Mouse (Mus musculus) embryonic facial prominence, embryonic 12.5 days (tissue): ENCODE data around the gene Gm17545. TPM values are rescaled to one million over a fixed set of nuclear protein-coding genes. Genes with fewer than 3 reads are reported as not detected.

Source experiments
- ATAC-seq: fragments of 200-750 bp; cut with Nextera tagmentation; 2 replicates; pipeline ENCODE4 v1.8.0; 2017; ENCODE audit not compliant: insufficient number of reproducible peaks, insufficient read depth, low FRiP score, low TSS enrichment
- H3K27ac ChIP-seq: fragments of 300-500 bp; sonication (generic); 2 replicates; pipeline ENCODE4 v1.5.1; 2016; ENCODE audit warnings: mild to moderate bottlenecking
- H3K27me3 ChIP-seq: fragments of 300-500 bp; sonication (generic); 2 replicates; pipeline ENCODE4 v1.6.1; 2016; ENCODE audit warnings: mild to moderate bottlenecking, moderate library complexity
- H3K36me3 ChIP-seq: fragments of 300-500 bp; sonication (generic); 2 replicates; pipeline ENCODE4 v1.6.1; 2016; ENCODE audit warnings: mild to moderate bottlenecking
- H3K4me1 ChIP-seq: fragments of 300-500 bp; sonication (generic); 2 replicates; pipeline ENCODE4 v1.6.1; 2016
- H3K4me2 ChIP-seq: fragments of 300-500 bp; sonication (generic); replicated peaks from 2 replicates; pipeline ENCODE4 v1.6.1; 2016; ENCODE audit warnings: mild to moderate bottlenecking, moderate library complexity
- H3K4me3 ChIP-seq: fragments of 300-500 bp; sonication (generic); 2 replicates; pipeline ENCODE4 v1.5.1; 2016; ENCODE audit warnings: mild to moderate bottlenecking
- H3K9ac ChIP-seq: fragments of 300-500 bp; sonication (generic); 2 replicates; pipeline ENCODE4 v1.6.1; 2016; ENCODE audit warnings: mild to moderate bottlenecking, moderate library complexity
- H3K9me3 ChIP-seq: fragments of 300-500 bp; sonication (generic); 2 replicates; pipeline ENCODE4 v1.6.1; 2016; ENCODE audit warnings: mild to moderate bottlenecking, moderate library complexity
- WGBS: fragments of 180-500 bp; shearing (Covaris S2); methylation state at CpG from one replicate; pipeline ENCODE4 v1.1.7; 2016; 5-methylcytosine and 5-hydroxymethylcytosine counted together
- polyA plus RNA-seq: library from polyadenylated mRNA; unstranded; fragments of >200 nt; fragmentation: Nextera tagmentation; extraction: Ambion mirVana; gene quantifications from 2 replicates; pipeline ENCODE4 v1.2.1, GENCODE M21; 2016

Gm17545 gene
- polyA plus RNA-seq, 1 experiment from 2014 or later = not detected

DNA sequence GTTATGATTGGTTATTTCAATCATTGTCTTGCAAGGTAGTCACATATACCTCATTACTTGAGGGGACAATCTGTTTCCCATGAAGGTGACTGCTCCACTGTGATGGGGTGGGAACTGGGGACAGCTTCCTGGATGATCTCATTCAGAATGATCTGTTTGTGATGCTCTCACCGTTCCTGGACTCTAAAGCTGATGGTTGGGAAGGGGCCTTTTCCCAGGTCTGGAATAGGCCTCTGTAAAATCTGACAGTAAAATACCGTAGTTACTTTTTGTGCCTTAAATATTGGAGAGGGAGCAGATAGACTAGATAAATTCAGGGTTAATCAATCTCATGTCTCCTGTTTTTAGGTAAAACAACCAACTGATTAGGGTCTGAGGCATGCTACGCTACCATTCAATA, 15.6 kb downstream of the Gm17545 start, which contains the start of gene Rp9:
TSS of gene Rp9 (minus strand) at position 101 of the 400 bp plus-strand sequence.
- Histone ChIP-seq H3K4me3 (peak within 1 kb of the TSS; percentile 78), H3K9me3 (no peaks in the 10 kb centered on the region), H3K27me3 (no peaks in the 10 kb centered on the region), H3K4me2 (peak within 1 kb of the TSS; percentile 76), H3K36me3 (peaks cover 6% of the 10 kb centered on the region), H3K4me1 (no peaks in the 10 kb centered on the region), H3K9ac (0 out of 2 replicates have a peak within 1 kb of the TSS, but pooled peaks have one; percentile 85), H3K27ac (no peak within 1 kb of the TSS)
- WGBS = 90% methylated on average over 3 of the region's 3 CpGs
- no peak for ATAC-seq

DNA sequence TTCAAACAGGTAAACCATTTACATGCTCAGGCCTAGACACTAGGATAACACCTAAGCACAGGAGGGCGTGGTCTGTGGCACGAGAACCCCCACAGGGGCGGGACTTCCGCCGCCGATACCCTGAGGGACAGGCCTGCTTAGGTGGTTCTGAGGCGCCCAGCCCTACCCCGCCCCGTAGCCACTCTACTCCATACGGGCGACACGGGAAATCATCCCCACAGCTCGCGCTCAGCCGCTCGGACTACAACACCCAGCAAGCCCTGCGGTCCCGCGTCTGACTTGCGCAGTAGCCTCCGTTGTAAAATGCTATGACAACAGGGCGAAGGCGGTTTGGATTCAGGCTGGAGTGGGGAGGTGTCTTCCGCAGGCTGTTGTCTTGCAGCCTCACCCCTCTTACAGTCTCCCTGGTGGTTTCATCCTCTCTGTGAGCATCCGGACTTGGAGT, 21.4 kb downstream of the Gm17545 start, which contains the start of gene Bbs9:
TSS of gene Bbs9 (plus strand) at position 292 of the 445 bp plus-strand sequence.
- H3K9me3 ChIP-seq = no peaks in the 10 kb centered on the region
- under 1% methylated on average over 25 of the region's 25 CpGs for WGBS
- no peaks in the 10 kb centered on the region for H3K27me3 ChIP-seq
- peak; percentile 99 for ATAC-seq
- no peaks in the 10 kb centered on the region for H3K4me1 ChIP-seq
- peak within 1 kb of the TSS; percentile 77 for H3K4me2 ChIP-seq
- no peaks in the 10 kb centered on the region for H3K36me3 ChIP-seq
- H3K27ac ChIP-seq = peak within 1 kb of the TSS; percentile 51
- peak within 1 kb of the TSS; percentile 56 for H3K9ac ChIP-seq
- peak within 1 kb of the TSS; percentile 72 for H3K4me3 ChIP-seq

GRCm38 (mm10) chr9:22476265-22476664, 22.2 kb downstream of the Gm17545 start:
- Histone ChIP-seq H3K36me3 (no peaks in the 10 kb centered on the region), H3K4me2 (peak overlapping the region; percentile 77), H3K9me3 (no peaks in the 10 kb centered on the region), H3K4me3 (peak overlapping the region; percentile 72), H3K9ac (peak overlapping the region; percentile 56), H3K27ac (peak overlapping the region; percentile 51; the same call in 1 of the 2 replicates), H3K4me1 (no peaks in the 10 kb centered on the region), H3K27me3 (no peaks in the 10 kb centered on the region)
- WGBS = 7% methylated on average over 10 of the region's 10 CpGs
- ATAC-seq = no peak

- no peaks in the 10 kb centered on the region for H3K36me3 ChIP-seq
- H3K4me1 ChIP-seq = no peaks in the 10 kb centered on the region
- no peak overlapping the region for H3K9ac ChIP-seq
- WGBS = 91% methylated on average over 8 of the region's 8 CpGs
- H3K4me2 ChIP-seq = no peak overlapping the region
- no peak for ATAC-seq
- H3K9me3 ChIP-seq = no peaks in the 10 kb centered on the region
- no peak overlapping the region for H3K27ac ChIP-seq
- H3K4me3 ChIP-seq = no peak overlapping the region
- no peaks in the 10 kb centered on the region for H3K27me3 ChIP-seq
Measured at GRCm38 (mm10) chr9:22478946-22479345, 24.9 kb downstream of the Gm17545 start.

DNA sequence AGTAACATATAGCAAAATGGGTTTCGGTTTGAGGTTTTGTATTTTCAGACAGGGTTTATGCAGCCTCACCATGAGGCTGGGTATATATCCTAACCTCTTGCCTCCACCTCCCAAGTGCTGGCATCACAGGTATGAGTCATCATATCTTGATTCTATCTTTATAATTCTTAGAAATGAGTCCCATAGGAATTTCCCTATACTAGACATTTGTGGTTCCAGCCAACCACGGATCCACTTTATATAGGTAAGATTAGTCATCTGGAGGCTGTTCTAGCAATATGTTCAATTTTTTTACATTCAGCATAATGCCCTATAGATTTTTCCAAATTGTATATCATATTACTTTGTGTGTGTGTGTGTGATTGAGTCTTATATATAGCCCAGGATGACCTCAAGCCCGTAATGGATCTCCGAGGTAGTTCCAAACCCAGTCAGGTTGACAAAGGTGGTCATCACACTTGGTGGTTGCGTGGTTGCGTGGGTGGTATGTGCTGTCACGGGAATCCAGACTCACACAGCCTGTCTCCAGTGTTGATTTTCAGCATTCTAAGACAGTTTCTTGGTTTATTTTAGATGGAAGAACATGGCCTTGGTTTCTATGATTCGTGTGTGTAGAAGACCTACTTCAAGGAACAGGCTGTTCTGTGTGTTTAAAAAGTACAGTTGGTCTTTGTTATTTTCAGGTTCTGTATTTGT, 29.9 kb downstream of the Gm17545 start:
- 94% methylated on average over 8 of the region's 8 CpGs for WGBS
- H3K27me3 ChIP-seq = no peaks in the 10 kb centered on the region
- no peak overlapping the region for H3K27ac ChIP-seq
- H3K4me2 ChIP-seq = no peak overlapping the region
- H3K36me3 ChIP-seq = no peaks in the 10 kb centered on the region
- H3K4me3 ChIP-seq = no peak overlapping the region
- H3K9me3 ChIP-seq = no peaks in the 10 kb centered on the region
- no peak overlapping the region for H3K9ac ChIP-seq
- ATAC-seq = no peak
- no peaks in the 10 kb centered on the region; the same call in 1 of the 2 replicates for H3K4me1 ChIP-seq

DNA sequence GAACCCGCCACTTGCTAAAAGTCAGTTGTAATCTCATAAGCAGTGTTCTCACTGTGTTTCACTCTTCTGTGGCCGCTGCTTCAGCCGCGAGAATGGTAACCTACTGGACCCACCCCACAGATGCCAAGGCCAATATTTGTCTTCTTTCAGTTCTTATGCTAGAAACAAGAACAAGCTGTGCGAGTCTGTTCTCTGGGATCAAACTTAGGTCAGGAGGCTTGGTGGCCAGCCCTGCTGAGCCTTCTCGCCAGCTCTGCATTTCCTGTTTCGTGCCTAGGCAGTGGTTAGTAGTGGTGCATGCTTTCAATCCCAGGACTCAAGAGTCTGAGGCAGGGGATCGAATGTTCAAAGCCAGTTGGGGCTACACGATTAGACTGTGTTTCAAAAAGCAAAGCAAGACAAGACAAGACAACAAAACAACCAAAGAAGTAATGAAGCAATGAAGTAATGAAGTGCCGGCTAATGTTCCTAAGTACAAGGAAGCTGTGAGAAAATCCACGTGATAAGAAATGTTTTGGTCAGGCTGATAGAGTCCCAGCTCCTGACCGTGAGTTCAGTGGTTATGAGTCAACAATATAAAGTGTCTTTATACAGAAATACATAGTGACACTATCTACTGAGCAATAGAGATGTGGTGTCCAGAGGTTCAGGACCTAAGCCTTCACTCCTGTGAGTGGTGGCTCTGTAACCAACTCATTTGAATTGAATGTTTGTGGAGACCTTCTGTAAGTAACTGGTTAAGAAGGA, 30.6 kb downstream of the Gm17545 start:
- no peak overlapping the region for H3K4me2 ChIP-seq
- no peak for ATAC-seq
- 83% methylated on average over 12 of the region's 12 CpGs for WGBS

DNA sequence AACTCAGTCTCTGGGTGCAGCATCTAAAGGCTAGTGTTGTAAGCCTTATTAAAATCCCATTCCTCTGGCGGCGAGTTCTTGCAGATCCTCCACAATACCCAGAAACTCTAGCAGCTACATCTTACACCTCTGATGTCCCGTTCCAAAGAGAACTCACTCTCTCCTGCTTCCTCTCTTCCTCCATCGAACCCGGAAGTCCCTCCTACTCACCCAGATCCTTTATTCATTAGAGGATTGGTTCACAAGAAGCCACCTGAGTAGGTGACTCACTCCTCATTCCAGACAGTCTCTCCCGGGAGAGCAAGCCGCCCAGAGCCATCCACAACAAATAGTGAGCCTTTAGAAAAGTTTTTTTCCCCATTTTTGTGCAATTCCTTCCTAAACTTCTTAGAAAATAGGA, 32.1 kb downstream of the Gm17545 start:
- WGBS = 88% methylated on average over 7 of the region's 7 CpGs
- H3K27me3 ChIP-seq = no peaks in the 10 kb centered on the region
- H3K9me3 ChIP-seq = no peaks in the 10 kb centered on the region
- no peak overlapping the region for H3K4me2 ChIP-seq
- no peaks in the 10 kb centered on the region for H3K36me3 ChIP-seq
- no peak overlapping the region for H3K4me3 ChIP-seq
- H3K9ac ChIP-seq = no peak overlapping the region
- no peaks in the 10 kb centered on the region; the same call in 1 of the 2 replicates for H3K4me1 ChIP-seq
- no peak for ATAC-seq
- H3K27ac ChIP-seq = no peak overlapping the region

More for the DNA sequence above, 30.6 kb downstream of the Gm17545 start:
- Histone ChIP-seq H3K27me3 (no peaks in the 10 kb centered on the region), H3K4me3 (no peak overlapping the region), H3K4me1 (no peaks in the 10 kb centered on the region; the same call in 1 of the 2 replicates), H3K36me3 (no peaks in the 10 kb centered on the region), H3K9me3 (no peaks in the 10 kb centered on the region), H3K9ac (no peak overlapping the region), H3K27ac (no peak overlapping the region)

DNA sequence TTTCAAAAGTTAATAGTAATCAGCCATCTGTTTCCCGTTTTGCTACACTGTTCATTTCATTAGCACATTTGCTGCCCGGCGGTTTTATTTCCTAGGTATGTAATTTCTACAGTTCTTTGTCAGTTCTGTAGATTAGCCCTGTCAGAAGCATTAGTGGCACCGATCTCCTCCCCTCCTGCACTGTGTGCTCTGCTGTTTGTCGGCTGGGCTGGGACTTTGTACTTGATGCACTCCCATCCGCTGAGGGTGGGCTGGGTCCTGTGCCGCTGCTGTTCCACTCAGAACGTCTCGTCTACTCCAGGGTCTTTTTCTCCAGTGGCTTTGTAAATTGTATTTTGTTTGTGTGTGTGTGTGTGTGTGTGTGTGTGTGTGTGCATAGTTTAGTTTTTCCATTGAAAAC, 34.9 kb downstream of the Gm17545 start:
- Histone ChIP-seq H3K27me3 (no peaks in the 10 kb centered on the region), H3K36me3 (no peaks in the 10 kb centered on the region), H3K9ac (no peak overlapping the region), H3K4me2 (no peak overlapping the region), H3K9me3 (no peaks in the 10 kb centered on the region), H3K4me3 (no peak overlapping the region), H3K4me1 (no peaks in the 10 kb centered on the region; the same call in 1 of the 2 replicates), H3K27ac (no peak overlapping the region)
- ATAC-seq = no peak
- 48% methylated on average over 9 of the region's 9 CpGs for WGBS

GRCm38 (mm10) chr9:22494203-22494807, 40.2 kb downstream of the Gm17545 start:
- H3K27me3 ChIP-seq = no peaks in the 10 kb centered on the region
- H3K4me1 ChIP-seq = no peaks in the 10 kb centered on the region
- no peaks in the 10 kb centered on the region for H3K36me3 ChIP-seq
- 82% methylated on average over 9 of the region's 9 CpGs for WGBS
- ATAC-seq = no peak
- no peaks in the 10 kb centered on the region for H3K9me3 ChIP-seq
- H3K4me2 ChIP-seq = no peak overlapping the region
- H3K4me3 ChIP-seq = no peak overlapping the region
- H3K27ac ChIP-seq = no peak overlapping the region
- H3K9ac ChIP-seq = no peak overlapping the region

- 84% methylated on average over 2 of the region's 2 CpGs for WGBS
- ATAC-seq = no peak
Measured at GRCm38 (mm10) chr9:22495133-22495532, 41.0 kb downstream of the Gm17545 start.

DNA sequence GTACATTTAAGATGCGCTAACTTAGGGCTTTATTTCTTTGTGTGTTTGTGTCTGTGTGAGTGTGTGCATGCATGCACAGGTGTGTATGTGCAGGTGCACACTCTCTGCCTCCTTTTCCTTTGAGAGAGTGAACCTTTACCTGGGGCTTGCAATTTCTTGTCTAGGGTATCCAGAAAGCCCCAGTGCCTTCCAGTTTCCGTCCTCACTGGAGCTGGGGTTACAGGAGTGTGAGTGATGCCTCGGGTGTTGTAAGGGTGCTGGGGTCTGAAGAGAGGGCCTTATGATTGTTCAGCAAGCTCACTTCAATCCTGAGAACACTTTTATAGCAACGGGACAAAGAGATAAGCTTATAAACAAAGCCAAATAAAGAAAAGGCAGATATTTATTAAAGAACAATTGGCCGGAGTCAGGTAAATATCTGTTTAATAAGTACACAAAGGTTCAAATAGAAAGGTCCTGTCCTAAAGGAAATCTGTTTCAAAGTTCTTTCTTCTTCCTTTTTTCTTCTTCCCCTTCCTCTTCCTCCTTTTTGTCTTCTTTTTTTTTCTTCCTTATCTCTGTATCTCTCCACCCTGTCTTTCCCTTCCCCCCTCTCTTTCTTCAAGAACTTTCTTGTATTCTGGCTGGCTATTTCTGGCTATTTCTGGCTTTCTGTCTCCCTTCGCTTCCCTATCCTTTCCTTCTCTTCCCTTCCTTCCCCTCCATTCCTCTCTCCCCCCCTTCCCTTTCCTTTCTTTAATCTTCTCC, 43.1 kb downstream of the Gm17545 start:
- WGBS = 86% methylated on average over 6 of the region's 6 CpGs
- ATAC-seq = no peak
- Histone ChIP-seq H3K9ac (no peak overlapping the region), H3K4me3 (no peak overlapping the region), H3K9me3 (no peaks in the 10 kb centered on the region), H3K36me3 (0 out of 2 replicates have a peak, but pooled peaks cover 2% of the 10 kb centered on the region), H3K4me2 (no peak overlapping the region), H3K27ac (no peak overlapping the region), H3K27me3 (no peaks in the 10 kb centered on the region), H3K4me1 (no peaks in the 10 kb centered on the region)

More at GRCm38 (mm10) chr9:22495133-22495532, 41.0 kb downstream of the Gm17545 start:
- H3K27me3 ChIP-seq = no peaks in the 10 kb centered on the region
- no peaks in the 10 kb centered on the region for H3K9me3 ChIP-seq
- H3K4me2 ChIP-seq = no peak overlapping the region
- H3K4me1 ChIP-seq = no peaks in the 10 kb centered on the region
- H3K9ac ChIP-seq = no peak overlapping the region
- H3K27ac ChIP-seq = no peak overlapping the region
- no peaks in the 10 kb centered on the region for H3K36me3 ChIP-seq
- no peak overlapping the region for H3K4me3 ChIP-seq
